Mouse (Mus musculus) MEL (cell line): ENCODE measurements around the gene Defb45. TPM values are rescaled to one million over a fixed set of nuclear protein-coding genes. Genes with fewer than 3 reads are reported as not detected.

Experiments used
- DNase-seq: peaks from one replicate; pipeline ENCODE4 v3.0.0; 2011; ENCODE audit warnings: low read depth, low spot score
- H3K27ac ChIP-seq: 2 replicates; pipeline ENCODE4 v1.5.1; 2012; ENCODE audit warnings: low read depth, mild to moderate bottlenecking, control low read depth, low read length, moderate library complexity; ENCODE audit not compliant: control insufficient read depth
- H3K27me3 ChIP-seq, 2 experiments: fragments of 150-350 bp in 1 of 2; sonication (generic) in 1 of 2; 2 replicates each; pipeline ENCODE4 v1.6.1; 2012; ENCODE audit warnings: low read length in 2 of 2, mild to moderate bottlenecking in 2 of 2, improper control_type of control experiment in 1 of 2, moderate library complexity in 1 of 2; ENCODE audit not compliant: insufficient read depth in 2 of 2, control insufficient read depth in 1 of 2
- H3K36me3 ChIP-seq, 2 experiments: 2 replicates each; pipeline ENCODE4 v1.6.1; 2012 to 2014; ENCODE audit warnings: low read length in 2 of 2, improper control_type of control experiment in 1 of 2, inconsistent platforms in 1 of 2, mild to moderate bottlenecking in 1 of 2; ENCODE audit not compliant: insufficient read depth in 2 of 2, control insufficient read depth in 1 of 2
- H3K4me1 ChIP-seq, 2 experiments: fragments of 150-350 bp in 1 of 2; sonication (generic) in 1 of 2; 2 replicates each; pipeline ENCODE4 v1.6.1; 2012; ENCODE audit warnings: low read length in 2 of 2, improper control_type of control experiment in 1 of 2, mild to moderate bottlenecking in 1 of 2; ENCODE audit not compliant: insufficient read depth in 2 of 2, control insufficient read depth in 1 of 2
- H3K4me3 ChIP-seq, 2 experiments: fragments of 150-350 bp in 1 of 2; sonication (generic) in 1 of 2; 2 replicates each; pipeline ENCODE4 v1.5.1; 2012; ENCODE audit warnings: low read depth in 2 of 2, low read length in 2 of 2, mild to moderate bottlenecking in 2 of 2, moderate library complexity in 2 of 2, control low read depth in 1 of 2, improper control_type of control experiment in 1 of 2; ENCODE audit not compliant: control insufficient read depth in 1 of 2, insufficient read depth in 1 of 2
- H3K79me2 ChIP-seq: 2 replicates; pipeline ENCODE4 v1.6.1; 2012; ENCODE audit warnings: mild to moderate bottlenecking, low read length, moderate library complexity; ENCODE audit not compliant: control insufficient read depth, poor library complexity, insufficient read depth
- H3K9ac ChIP-seq: 2 replicates; pipeline ENCODE4 v1.6.1; 2012; ENCODE audit warnings: low read depth, mild to moderate bottlenecking, control low read depth, low read length, moderate library complexity; ENCODE audit not compliant: control insufficient read depth, poor library complexity, severe bottlenecking
- H3K9me3 ChIP-seq: fragments of 150-350 bp; sonication (generic); replicated peaks from 2 replicates; pipeline ENCODE4 v1.6.1; 2012; ENCODE audit warnings: mild to moderate bottlenecking, low read length, improper control_type of control experiment, moderate library complexity; ENCODE audit not compliant: insufficient read depth
- BHLHE40 ChIP-seq: IDR thresholded peaks from 2 replicates; pipeline ENCODE4 v1.6.1; 2012; ENCODE audit warnings: low read depth, mild to moderate bottlenecking, inconsistent platforms, low read length, improper control_type of control experiment, borderline replicate concordance
- CHD1 ChIP-seq: IDR thresholded peaks from 2 replicates; pipeline ENCODE4 v1.6.1; 2012; ENCODE audit warnings: low read depth, mild to moderate bottlenecking, inconsistent platforms, low read length, improper control_type of control experiment
- CTCF ChIP-seq, 3 experiments: IDR thresholded peaks in 2 of 3; conservative IDR thresholded peaks in 1 of 3; 2 replicates each; pipeline ENCODE4 v1.5.1; 2011 to 2012; ENCODE audit warnings: low read length in 3 of 3, low read depth in 2 of 3, mild to moderate bottlenecking in 2 of 3, improper control_type of control experiment in 1 of 3, inconsistent platforms in 1 of 3, mixed read lengths in 1 of 3, moderate library complexity in 1 of 3; ENCODE audit not compliant: control insufficient read depth in 1 of 3, insufficient read depth in 1 of 3, poor library complexity in 1 of 3, severe bottlenecking in 1 of 3
- E2F4 ChIP-seq: IDR thresholded peaks from 2 replicates; pipeline ENCODE4 v1.6.1; 2011; ENCODE audit warnings: low read depth, low read length, improper control_type of control experiment, borderline replicate concordance
- EP300 ChIP-seq, 2 experiments: IDR thresholded peaks; 2 replicates each; pipeline ENCODE4 v1.6.1; 2011; ENCODE audit warnings: improper control_type of control experiment in 2 of 2, low read length in 2 of 2, low read depth in 1 of 2, mild to moderate bottlenecking in 1 of 2
- ETS1 ChIP-seq: IDR thresholded peaks from 2 replicates; pipeline ENCODE4 v1.6.1; 2012; ENCODE audit warnings: low read depth, mild to moderate bottlenecking, inconsistent platforms, low read length, improper control_type of control experiment, moderate library complexity
- GABPA ChIP-seq: IDR thresholded peaks from 2 replicates; pipeline ENCODE4 v1.6.1; 2012; ENCODE audit warnings: low read depth, mild to moderate bottlenecking, inconsistent platforms, low read length, improper control_type of control experiment, moderate library complexity
- GATA1 ChIP-seq: IDR thresholded peaks from 2 replicates; pipeline ENCODE4 v1.6.1; 2011; ENCODE audit warnings: low read depth, low read length, improper control_type of control experiment
- JUND ChIP-seq: IDR thresholded peaks from 2 replicates; pipeline ENCODE4 v1.6.1; 2011; ENCODE audit warnings: low read depth, mild to moderate bottlenecking, improper control_type of control experiment, low read length
- MAX ChIP-seq: IDR thresholded peaks from 2 replicates; pipeline ENCODE4 v1.6.1; 2011; ENCODE audit warnings: low read length, improper control_type of control experiment
- MEF2A ChIP-seq: IDR thresholded peaks from 2 replicates; pipeline ENCODE4 v1.6.1; 2014; ENCODE audit warnings: low read depth, mild to moderate bottlenecking, inconsistent platforms, low read length, improper control_type of control experiment; ENCODE audit not compliant: poor library complexity, insufficient replicate concordance, severe bottlenecking; ENCODE audit errors: extremely low read depth
- MXI1 ChIP-seq: IDR thresholded peaks from 2 replicates; pipeline ENCODE4 v1.6.1; 2011; ENCODE audit warnings: mild to moderate bottlenecking, low read depth, low read length, improper control_type of control experiment
- MYC ChIP-seq: IDR thresholded peaks from 2 replicates; pipeline ENCODE4 v1.6.1; 2011; ENCODE audit warnings: low read depth, mild to moderate bottlenecking, low read length, improper control_type of control experiment, moderate library complexity
- POLR2AphosphoS2 ChIP-seq: IDR thresholded peaks from 2 replicates; pipeline ENCODE4 v1.6.1; 2011; ENCODE audit warnings: low read length, improper control_type of control experiment
- POLR2AphosphoS5 ChIP-seq: IDR thresholded peaks from 2 replicates; pipeline ENCODE4 v1.6.1; 2012; ENCODE audit warnings: low read depth, borderline replicate concordance, mild to moderate bottlenecking, inconsistent platforms, low read length, moderate library complexity, mixed read lengths
- RCOR1 ChIP-seq: IDR thresholded peaks from 2 replicates; pipeline ENCODE4 v1.6.1; 2012; ENCODE audit warnings: low read depth, mild to moderate bottlenecking, inconsistent platforms, low read length, improper control_type of control experiment
- SMC3 ChIP-seq: IDR thresholded peaks from 2 replicates; pipeline ENCODE4 v1.6.1; 2011; ENCODE audit warnings: low read depth, low read length, improper control_type of control experiment
- UBTF ChIP-seq: IDR thresholded peaks from 2 replicates; pipeline ENCODE4 v1.6.1; 2012; ENCODE audit warnings: low read depth, mild to moderate bottlenecking, inconsistent platforms, low read length, improper control_type of control experiment, moderate library complexity, borderline replicate concordance; ENCODE audit not compliant: insufficient read depth
- ZKSCAN1 ChIP-seq: IDR thresholded peaks from 2 replicates; pipeline ENCODE4 v1.6.1; 2012; ENCODE audit warnings: low read depth, mild to moderate bottlenecking, inconsistent platforms, low read length, improper control_type of control experiment, moderate library complexity
- polyA plus RNA-seq, 2 experiments: library from polyadenylated mRNA; stranded (reverse) in 1 of 2; unstranded in 1 of 2; fragments of >175 nt in 1 of 2; fragments of >200 nt in 1 of 2; gene quantifications; 2 replicates each; pipeline versions ENCODE4 v1.2.1 to v1.2.4; 2012; ENCODE audit warnings: low replicate concordance in 2 of 2, low read depth in 1 of 2; ENCODE audit not compliant: insufficient read length in 2 of 2, insufficient read depth in 1 of 2, missing spikeins in 1 of 2
- total RNA-seq: library from RNA; depleted of rRNA; stranded (reverse); fragments of 300-350 nt; gene quantifications from 2 replicates; pipeline ENCODE4 v1.2.3, GENCODE M21; 2012

Defb45 gene
- total and polyA plus RNA-seq, 3 experiments: not detected

DNA sequence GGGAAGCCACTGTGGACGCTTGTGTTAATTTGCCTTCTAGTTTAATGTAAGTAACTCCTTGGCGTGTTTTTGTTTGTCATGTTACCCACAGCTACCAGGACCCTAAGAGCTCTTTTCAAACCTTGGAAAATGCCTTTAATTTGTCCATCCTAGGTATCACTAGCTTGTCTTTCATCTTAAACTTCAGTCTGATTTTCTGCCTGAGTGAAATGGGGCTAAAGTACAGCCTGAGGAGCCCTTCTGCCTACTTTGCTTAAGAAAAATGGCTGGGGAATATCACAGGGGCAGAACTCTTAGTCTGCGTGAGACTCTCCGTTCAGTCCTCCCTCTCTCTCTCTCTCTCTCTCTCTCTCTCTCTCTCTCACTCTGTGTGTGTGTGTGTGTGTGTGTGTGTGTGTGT, 29.3 kb downstream of the Defb45 start:
- no peak for TF ChIP-seq E2F4
- TF ChIP-seq MEF2A: no peak
- TF ChIP-seq JUND: no peak
- no peak for TF ChIP-seq ETS1
- TF ChIP-seq, all 39 proteins: peak for 0
- Histone ChIP-seq H3K4me3 (no peak overlapping the region), H3K9me3 (no peaks in the 10 kb centered on the region), H3K27me3 (peaks cover 11 to 12% of the 10 kb centered on the region in 2 experiments), H3K27ac (no peak overlapping the region), H3K9ac (no peak overlapping the region), H3K79me2 (no peaks in the 10 kb centered on the region), H3K4me1 (no peaks in the 10 kb centered on the region), H3K36me3 (no peaks in the 10 kb centered on the region)
- no peak for DNase-seq

DNA sequence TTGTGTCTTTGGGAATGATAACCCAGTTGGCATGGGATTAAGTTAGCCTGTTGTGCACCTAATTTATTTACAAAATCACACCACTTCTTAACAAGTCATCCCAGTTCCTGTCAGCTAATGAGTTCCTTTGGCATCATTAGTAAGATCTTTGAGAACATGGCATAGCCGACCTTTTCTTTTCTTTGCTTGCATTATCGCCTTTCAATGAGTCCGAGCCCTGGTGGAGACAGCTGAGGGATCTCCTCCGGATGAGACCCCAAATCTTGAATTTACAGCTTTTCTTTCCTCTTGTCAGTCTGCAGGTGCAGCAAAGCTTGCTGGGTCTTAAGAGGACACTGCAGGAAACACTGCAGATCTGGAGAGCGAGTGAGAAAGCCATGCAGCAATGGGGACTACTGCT, 30.2 kb downstream of the Defb45 start, which contains the start of gene Gm17416:
Gene Gm17416 (plus strand): TSS at position 301 of the 400 bp plus-strand sequence.
- peaks cover 9 to 14% of the 10 kb centered on the region in 2 experiments for H3K27me3 ChIP-seq
- no peak for TF ChIP-seq GATA1
- no peak for TF ChIP-seq RCOR1
- TF ChIP-seq POLR2AphosphoS5: no peak
- TF ChIP-seq BHLHE40: no peak
- TF ChIP-seq MEF2A: no peak
- no peak for TF ChIP-seq JUND
- no peak for TF ChIP-seq MAX
- TF ChIP-seq EP300 (IDR thresholded peaks at IDR 0.05; ENCODE audit: low read depth in 1 of 2, low read length in 2 of 2): no peak
- no peak for TF ChIP-seq UBTF
- no peak within 1 kb of the TSS for H3K4me3 ChIP-seq
- DNase-seq: no peak
- no peaks in the 10 kb centered on the region for H3K4me1 ChIP-seq
- no peak within 1 kb of the TSS for H3K27ac ChIP-seq
- H3K9ac ChIP-seq: no peak within 1 kb of the TSS
- H3K9me3 ChIP-seq: no peaks in the 10 kb centered on the region
- no peaks in the 10 kb centered on the region for H3K36me3 ChIP-seq
- H3K79me2 ChIP-seq: no peaks in the 10 kb centered on the region

- Histone ChIP-seq H3K27ac (no peak overlapping the region), H3K79me2 (no peaks in the 10 kb centered on the region), H3K4me3 (no peak overlapping the region), H3K9me3 (no peaks in the 10 kb centered on the region), H3K4me1 (peaks cover 6 to 27% of the 10 kb centered on the region in 2 experiments), H3K9ac (no peak overlapping the region), H3K36me3 (peaks cover 0 to 23% of the 10 kb centered on the region in 2 experiments; a peak in 2 of 4 replicates), H3K27me3 (peaks cover 2 to 8% of the 10 kb centered on the region in 2 experiments; a peak in 3 of 4 replicates)
- no peak for DNase-seq
- no peak for TF ChIP-seq POLR2AphosphoS5
- TF ChIP-seq CHD1: no peak
- no peak for TF ChIP-seq UBTF
- TF ChIP-seq ZKSCAN1: no peak
- no peak for TF ChIP-seq CTCF (IDR thresholded peaks at IDR 0.05 in 2 of 3, conservative IDR thresholded peaks at IDR 0.05 in 1 of 3; ENCODE audit: control insufficient read depth in 1 of 3, insufficient read depth in 1 of 3, low read depth in 2 of 3, low read length in 3 of 3, poor library complexity in 1 of 3, severe bottlenecking in 1 of 3)
- TF ChIP-seq SMC3: no peak
- TF ChIP-seq MYC: no peak
- no peak for TF ChIP-seq POLR2AphosphoS2
- TF ChIP-seq MXI1: no peak
- TF ChIP-seq BHLHE40: no peak
- TF ChIP-seq GABPA: no peak
Measured at GRCm38 (mm10) chr2:152556655-152557054, 42.5 kb downstream of the Defb45 start.
